Mouse (Mus musculus): Measurements from ENCODE around the gene Trim62. TPM values are rescaled to one million over a fixed set of nuclear protein-coding genes. Genes with fewer than 3 reads are reported as not detected.

Gene Trim62
- polyA plus RNA-seq, 1 experiment, result 3.8 TPM

DNA sequence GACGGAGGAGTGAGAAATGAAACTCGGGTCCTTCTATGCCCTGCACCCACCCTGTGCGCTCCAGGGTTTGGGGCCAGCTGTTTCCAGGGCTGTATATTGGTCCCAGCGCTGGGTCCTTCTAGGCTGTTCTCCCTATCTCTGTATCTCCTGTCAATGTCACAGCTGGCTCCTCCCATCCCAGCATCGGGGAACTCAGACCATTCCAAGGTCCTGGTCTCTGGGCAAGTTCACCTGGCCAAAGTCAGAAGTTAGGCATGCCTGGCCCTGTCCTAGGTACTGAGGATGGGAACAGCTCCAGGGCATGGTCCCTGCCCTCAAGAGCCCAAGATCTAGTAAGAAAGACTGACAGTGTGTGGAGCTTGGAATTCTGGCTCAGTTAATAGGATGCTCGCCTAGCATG lies 8.4 kb downstream of the Trim62 start:
- TF ChIP-seq POLR2A (IDR thresholded peaks at IDR 0.05; ENCODE audit: low read depth, low read length), result no peak
- no peak for TF ChIP-seq CTCF (IDR thresholded peaks at IDR 0.05; ENCODE audit: borderline replicate concordance, insufficient read depth, low read length)
- Histone ChIP-seq H3K4me1 (ENCODE audit: control insufficient read depth, insufficient read depth, low read length) (no peaks in the 10 kb centered on the region), H3K27ac (ENCODE audit: insufficient read depth, low read length) (no peak overlapping the region), H3K4me3 (ENCODE audit: insufficient read depth, low read length) (no peak overlapping the region)

DNA sequence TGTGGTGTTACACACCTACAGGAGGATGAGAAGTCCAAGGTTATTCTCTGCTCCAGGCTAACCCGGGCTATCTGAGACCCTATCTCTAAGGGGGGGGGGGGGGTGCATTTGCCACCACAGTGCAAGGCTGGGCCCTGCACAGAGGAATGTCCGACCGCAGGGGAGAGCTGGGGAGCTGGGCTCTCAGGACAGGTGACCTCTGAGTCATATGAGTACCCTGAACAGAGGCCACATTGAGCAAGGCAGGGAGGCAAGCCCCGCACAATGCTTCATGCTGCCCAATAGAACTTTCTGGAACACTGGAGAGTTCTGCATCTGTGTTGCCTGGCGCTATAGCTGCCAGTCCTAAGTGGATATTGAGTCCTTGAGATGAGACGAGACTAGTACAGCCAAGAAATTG lies 8.8 kb downstream of the Trim62 start:
- H3K27ac ChIP-seq (ENCODE audit: insufficient read depth, low read length), result no peak overlapping the region
- no peak overlapping the region for H3K4me3 ChIP-seq (ENCODE audit: insufficient read depth, low read length)
- TF ChIP-seq POLR2A (IDR thresholded peaks at IDR 0.05; ENCODE audit: low read depth, low read length), result no peak
- TF ChIP-seq CTCF (IDR thresholded peaks at IDR 0.05; ENCODE audit: borderline replicate concordance, insufficient read depth, low read length), result no peak
- no peaks in the 10 kb centered on the region for H3K4me1 ChIP-seq (ENCODE audit: control insufficient read depth, insufficient read depth, low read length)

DNA sequence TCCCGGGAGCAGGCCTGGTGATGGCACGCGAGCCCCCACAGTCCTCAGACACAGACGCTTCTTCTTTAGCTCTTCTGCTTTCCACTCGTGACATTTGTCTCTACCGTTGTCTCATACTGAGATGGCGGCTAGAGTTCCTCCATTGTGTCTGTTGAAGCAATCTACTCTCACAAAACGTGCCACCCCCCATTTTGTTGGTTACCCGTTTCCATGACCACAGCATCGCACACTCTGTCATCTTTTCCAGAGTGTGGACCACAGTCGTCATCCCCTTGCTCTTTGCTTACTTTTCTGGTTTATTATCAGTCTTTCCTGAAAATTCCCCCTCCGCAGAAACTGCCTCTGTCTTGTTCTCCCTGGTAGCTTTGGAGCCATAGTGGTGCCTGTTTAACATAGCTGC lies 10.7 kb downstream of the Trim62 start:
- no peak overlapping the region for H3K27ac ChIP-seq (ENCODE audit: insufficient read depth, low read length)
- H3K4me1 ChIP-seq (ENCODE audit: control insufficient read depth, insufficient read depth, low read length), result peaks cover 6% of the 10 kb centered on the region; the same call in 1 of the 2 replicates
- no peak overlapping the region for H3K4me3 ChIP-seq (ENCODE audit: insufficient read depth, low read length)
- TF ChIP-seq CTCF (IDR thresholded peaks at IDR 0.05; ENCODE audit: borderline replicate concordance, insufficient read depth, low read length) (no peak), POLR2A (IDR thresholded peaks at IDR 0.05; ENCODE audit: low read depth, low read length) (no peak)

DNA sequence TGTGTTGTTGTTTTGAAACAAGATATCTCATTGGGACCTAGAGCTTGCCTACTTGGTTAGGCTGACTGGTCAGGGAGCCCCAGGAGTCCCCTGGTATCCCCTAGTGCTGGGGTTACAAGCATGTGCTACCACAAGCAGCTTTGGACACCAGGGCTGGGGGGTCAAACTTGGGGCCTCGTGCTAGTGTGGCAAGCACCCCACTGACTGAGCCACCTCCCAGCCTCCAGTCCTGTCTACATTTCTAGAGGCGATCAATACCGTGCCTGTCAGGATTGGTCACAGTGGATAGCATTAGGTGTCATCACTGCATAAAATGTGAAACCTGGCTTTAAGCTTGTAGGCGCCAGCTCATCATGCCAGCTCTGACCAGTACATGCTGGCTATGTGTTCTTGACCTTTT lies 12.5 kb downstream of the Trim62 start:
- H3K27ac ChIP-seq (ENCODE audit: insufficient read depth, low read length), result no peak overlapping the region
- no peak overlapping the region for H3K4me3 ChIP-seq (ENCODE audit: insufficient read depth, low read length)
- H3K4me1 ChIP-seq (ENCODE audit: control insufficient read depth, insufficient read depth, low read length), result peaks cover 6% of the 10 kb centered on the region; the same call in 1 of the 2 replicates
- TF ChIP-seq CTCF (IDR thresholded peaks at IDR 0.05; ENCODE audit: borderline replicate concordance, insufficient read depth, low read length), result no peak

DNA sequence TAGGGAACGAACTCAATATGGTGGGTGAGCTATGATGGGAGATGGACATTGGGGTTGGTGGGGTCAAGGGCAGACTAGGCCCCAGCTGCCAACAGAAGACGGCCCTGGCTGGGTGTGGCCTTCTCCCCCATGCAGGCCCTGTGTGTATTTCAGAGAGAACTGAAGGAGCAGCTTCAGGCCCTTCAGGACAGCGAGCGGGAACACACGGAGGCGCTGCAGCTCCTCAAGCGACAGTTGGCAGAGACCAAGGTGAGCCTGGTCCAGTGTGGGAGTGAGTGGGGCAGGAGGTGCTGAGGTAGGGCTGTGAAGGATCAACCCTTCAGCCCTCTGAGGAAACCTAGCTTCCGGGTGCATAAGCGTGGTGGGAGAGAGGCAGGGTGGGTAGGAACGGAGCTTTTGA lies 13.3 kb downstream of the Trim62 start:
- no peak overlapping the region for H3K27ac ChIP-seq (ENCODE audit: insufficient read depth, low read length)
- peaks cover 6% of the 10 kb centered on the region; the same call in 1 of the 2 replicates for H3K4me1 ChIP-seq (ENCODE audit: control insufficient read depth, insufficient read depth, low read length)
- no peak overlapping the region for H3K4me3 ChIP-seq (ENCODE audit: insufficient read depth, low read length)
- TF ChIP-seq POLR2A (IDR thresholded peaks at IDR 0.05; ENCODE audit: low read depth, low read length) (no peak), CTCF (IDR thresholded peaks at IDR 0.05; ENCODE audit: borderline replicate concordance, insufficient read depth, low read length) (no peak)

DNA sequence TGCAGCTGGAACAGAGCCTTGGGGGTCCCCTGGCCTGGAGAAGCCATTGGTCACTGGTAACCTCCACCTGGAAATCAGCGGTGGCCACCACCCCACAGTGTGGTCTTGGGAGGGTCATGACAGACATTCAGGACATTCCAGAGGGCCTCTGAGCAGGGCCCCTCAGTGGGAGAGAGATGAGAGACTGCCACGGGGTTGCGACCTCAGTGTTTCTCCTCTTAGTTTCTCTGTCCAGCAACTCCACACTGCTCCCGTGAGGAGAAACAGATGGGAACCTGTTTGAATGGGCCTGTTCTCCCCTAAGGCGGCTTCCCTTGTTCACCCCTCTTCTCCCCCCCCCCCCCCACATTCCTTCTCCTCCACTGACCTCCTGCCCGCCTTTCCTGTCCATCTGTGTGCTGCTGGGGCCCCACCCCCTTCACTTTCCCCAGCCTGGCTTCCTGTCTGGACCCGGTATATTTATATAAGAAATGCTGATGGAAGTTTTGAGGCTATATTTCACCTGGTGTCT lies 14.6 kb downstream of the Trim62 start:
- H3K4me1 ChIP-seq (ENCODE audit: control insufficient read depth, insufficient read depth, low read length), result peaks cover 6% of the 10 kb centered on the region; the same call in 1 of the 2 replicates
- H3K4me3 ChIP-seq (ENCODE audit: insufficient read depth, low read length), result no peak overlapping the region
- H3K27ac ChIP-seq (ENCODE audit: insufficient read depth, low read length), result no peak overlapping the region
- no peak for TF ChIP-seq CTCF (IDR thresholded peaks at IDR 0.05; ENCODE audit: borderline replicate concordance, insufficient read depth, low read length)
- TF ChIP-seq POLR2A (IDR thresholded peaks at IDR 0.05; ENCODE audit: low read depth, low read length), result no peak

DNA sequence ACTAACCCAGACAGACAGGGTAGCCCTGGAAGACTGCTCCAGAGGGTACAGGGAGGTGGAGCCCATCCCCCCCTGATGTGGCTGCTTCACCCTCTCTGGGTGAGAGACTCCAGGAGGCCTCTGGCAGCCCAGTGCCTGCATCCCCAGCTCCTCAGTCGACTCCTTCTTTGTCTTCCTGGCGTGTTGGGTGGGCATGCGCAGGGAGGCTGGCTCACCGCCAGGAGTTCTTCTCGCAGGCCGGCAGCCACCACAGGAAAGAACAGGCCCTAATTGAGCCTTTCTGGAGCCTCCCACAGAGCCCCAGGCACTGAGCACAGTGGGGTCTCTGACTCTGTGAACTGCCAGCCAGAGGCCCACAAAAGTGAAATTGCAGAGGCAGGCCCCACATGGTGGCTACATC lies 16.0 kb downstream of the Trim62 start:
- TF ChIP-seq POLR2A (IDR thresholded peaks at IDR 0.05; ENCODE audit: low read depth, low read length) (no peak), CTCF (IDR thresholded peaks at IDR 0.05; ENCODE audit: borderline replicate concordance, insufficient read depth, low read length) (no peak)
- Histone ChIP-seq H3K27ac (ENCODE audit: insufficient read depth, low read length) (no peak overlapping the region), H3K4me1 (ENCODE audit: control insufficient read depth, insufficient read depth, low read length) (peaks cover 10% of the 10 kb centered on the region; the same call in 1 of the 2 replicates), H3K4me3 (ENCODE audit: insufficient read depth, low read length) (no peak overlapping the region)

DNA sequence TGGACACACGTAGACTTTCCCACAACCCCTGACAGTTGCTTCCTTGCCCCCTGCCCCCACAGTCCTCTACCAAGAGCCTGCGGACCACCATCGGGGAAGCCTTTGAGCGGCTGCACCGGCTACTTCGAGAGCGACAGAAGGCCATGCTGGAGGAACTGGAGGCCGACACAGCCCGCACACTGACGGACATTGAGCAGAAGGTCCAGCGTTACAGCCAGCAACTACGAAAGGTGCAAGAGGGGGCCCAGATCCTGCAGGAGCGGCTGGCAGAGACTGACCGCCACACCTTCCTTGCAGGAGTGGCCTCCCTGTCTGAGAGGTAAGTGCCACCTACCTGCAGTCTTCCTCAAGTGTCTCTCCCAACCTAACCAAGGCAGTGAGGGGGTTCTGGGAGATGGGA lies 17.1 kb downstream of the Trim62 start:
- peaks cover 10% of the 10 kb centered on the region; the same call in 1 of the 2 replicates for H3K4me1 ChIP-seq (ENCODE audit: control insufficient read depth, insufficient read depth, low read length)
- TF ChIP-seq CTCF (IDR thresholded peaks at IDR 0.05; ENCODE audit: borderline replicate concordance, insufficient read depth, low read length) (no peak), POLR2A (IDR thresholded peaks at IDR 0.05; ENCODE audit: low read depth, low read length) (no peak)
- H3K27ac ChIP-seq (ENCODE audit: insufficient read depth, low read length), result no peak overlapping the region
- no peak overlapping the region for H3K4me3 ChIP-seq (ENCODE audit: insufficient read depth, low read length)

DNA sequence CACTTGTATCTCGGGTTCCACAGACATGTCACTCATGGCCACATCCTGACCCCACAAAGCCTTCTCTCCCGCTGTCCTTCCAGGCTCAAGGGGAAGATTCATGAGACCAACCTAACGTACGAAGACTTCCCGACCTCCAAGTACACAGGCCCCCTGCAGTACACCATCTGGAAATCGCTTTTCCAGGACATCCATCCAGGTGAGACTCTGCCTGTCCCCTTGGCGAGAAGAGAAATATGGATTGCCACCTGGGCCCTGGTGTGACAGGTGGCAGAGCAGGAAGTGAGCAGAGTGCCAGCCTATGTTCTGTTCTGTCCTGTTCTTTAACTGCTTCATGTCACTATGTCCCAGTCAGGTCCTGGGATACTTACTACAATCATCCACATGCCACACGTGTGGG lies 19.0 kb downstream of the Trim62 start:
- Histone ChIP-seq H3K4me3 (ENCODE audit: insufficient read depth, low read length) (no peak overlapping the region), H3K27ac (ENCODE audit: insufficient read depth, low read length) (no peak overlapping the region), H3K4me1 (ENCODE audit: control insufficient read depth, insufficient read depth, low read length) (peaks cover 10% of the 10 kb centered on the region; the same call in 1 of the 2 replicates)
- TF ChIP-seq POLR2A (IDR thresholded peaks at IDR 0.05; ENCODE audit: low read depth, low read length), result no peak
- no peak for TF ChIP-seq CTCF (IDR thresholded peaks at IDR 0.05; ENCODE audit: borderline replicate concordance, insufficient read depth, low read length)

DNA sequence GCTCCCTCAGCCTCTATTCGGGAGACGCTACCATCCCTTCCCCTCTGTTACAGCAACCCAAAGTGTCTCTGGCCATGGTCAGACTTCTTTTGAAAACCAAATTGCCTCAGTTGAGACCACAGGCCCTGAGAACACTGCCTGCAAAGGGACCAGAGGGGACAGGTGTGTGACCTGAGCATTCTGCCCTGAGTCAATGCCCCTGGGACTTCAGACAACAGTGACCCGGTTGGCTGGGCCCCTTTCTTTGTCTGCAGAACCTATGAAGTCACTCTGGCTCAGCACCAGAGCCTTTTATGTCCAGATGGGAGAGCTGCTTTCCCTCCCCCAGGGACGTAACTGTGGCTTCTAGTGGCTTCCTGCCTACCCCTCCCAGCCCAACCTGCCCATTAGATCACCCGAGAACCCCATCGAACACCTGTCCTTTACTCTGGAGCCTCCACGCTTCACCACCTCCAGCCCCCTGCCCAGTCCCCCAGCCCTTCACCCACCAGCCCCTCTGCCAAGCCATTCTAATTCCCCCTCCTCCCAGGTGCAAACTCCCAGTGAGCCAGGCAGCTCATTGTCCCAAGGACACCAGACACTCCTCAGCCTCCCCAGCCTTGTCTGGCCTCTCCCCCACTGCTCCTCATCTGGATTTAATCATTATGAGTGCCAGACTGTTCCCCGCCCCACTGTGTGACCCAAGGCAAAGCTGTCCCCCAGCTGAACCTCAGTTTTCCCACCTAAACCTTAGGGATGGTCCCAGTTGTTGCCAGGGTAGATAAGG lies 20.8 kb downstream of the Trim62 start:
- H3K4me1 ChIP-seq (ENCODE audit: control insufficient read depth, insufficient read depth, low read length), result peaks cover 4% of the 10 kb centered on the region; the same call in 1 of the 2 replicates
- no peak for TF ChIP-seq CTCF (IDR thresholded peaks at IDR 0.05; ENCODE audit: borderline replicate concordance, insufficient read depth, low read length)
- TF ChIP-seq POLR2A (IDR thresholded peaks at IDR 0.05; ENCODE audit: low read depth, low read length), result no peak
- no peak overlapping the region for H3K27ac ChIP-seq (ENCODE audit: insufficient read depth, low read length)
- no peak overlapping the region for H3K4me3 ChIP-seq (ENCODE audit: insufficient read depth, low read length)
